Mouse (Mus musculus) intestine, embryonic 14.5 days (tissue): Measurements from ENCODE around the gene Mrgbp. TPM values are rescaled to one million over a fixed set of nuclear protein-coding genes. Genes with fewer than 3 reads are reported as not detected.

ENCODE experiments used
- ATAC-seq: fragments of 200-750 bp; cut with Nextera tagmentation; replicated peaks from 2 replicates; pipeline ENCODE4 v1.8.0; 2017; ENCODE audit warnings: low read depth, moderate number of reproducible peaks, moderate TSS enrichment, moderate library complexity; ENCODE audit not compliant: low FRiP score, low TSS enrichment
- DNase-seq: peaks from one replicate; pipeline ENCODE4 v3.0.0-alpha.2; 2018; ENCODE audit warnings: low spot score
- H3K27ac ChIP-seq: fragments of 300-500 bp; sonication (generic); 2 replicates; pipeline ENCODE4 v1.5.1; 2014; ENCODE audit warnings: low read depth, mild to moderate bottlenecking, control low read depth
- H3K27me3 ChIP-seq: fragments of 300-500 bp; sonication (generic); replicated peaks from 2 replicates; pipeline ENCODE4 v1.6.1; 2014; ENCODE audit warnings: low read length, control low read depth; ENCODE audit not compliant: control insufficient read depth, insufficient read depth
- H3K36me3 ChIP-seq: fragments of 300-500 bp; sonication (generic); 2 replicates; pipeline ENCODE4 v1.6.1; 2014; ENCODE audit warnings: low read length, control low read depth; ENCODE audit not compliant: control insufficient read depth, insufficient read depth
- H3K4me1 ChIP-seq: fragments of 300-500 bp; sonication (generic); replicated peaks from 2 replicates; pipeline ENCODE4 v1.6.1; 2014; ENCODE audit warnings: low read length, control low read depth, mixed read lengths; ENCODE audit not compliant: control insufficient read depth, insufficient read depth
- H3K4me2 ChIP-seq: fragments of 300-500 bp; sonication (generic); 2 replicates; pipeline ENCODE4 v1.6.1; 2014; ENCODE audit warnings: low read length
- H3K4me3 ChIP-seq: fragments of 300-500 bp; sonication (generic); 2 replicates; pipeline ENCODE4 v1.5.1; 2014; ENCODE audit warnings: low read depth, low read length, control low read depth, mixed read lengths
- H3K9ac ChIP-seq: fragments of 300-500 bp; sonication (generic); 2 replicates; pipeline ENCODE4 v1.6.1; 2014; ENCODE audit warnings: mild to moderate bottlenecking, low read length
- H3K9me3 ChIP-seq: fragments of 300-500 bp; sonication (generic); 2 replicates; pipeline ENCODE4 v1.6.1; 2016; ENCODE audit warnings: low read length, control low read depth; ENCODE audit not compliant: control insufficient read depth
- WGBS: fragments of 180-500 bp; shearing (Covaris S2); extraction: QIAGEN DNeasy Blood & Tissue Kit; methylation state at CpG from one replicate; pipeline ENCODE4 v1.1.7; 2014; 5-methylcytosine and 5-hydroxymethylcytosine counted together
- polyA plus RNA-seq: library from polyadenylated mRNA; unstranded; fragments of >200 nt; fragmentation: Nextera tagmentation; extraction: Ambion mirVana; gene quantifications from 2 replicates; pipeline ENCODE4 v1.2.1, GENCODE M21; 2014

Mrgbp gene
- polyA plus RNA-seq, 1 experiment from 2014 or later: 27.3 TPM

- no peaks in the 10 kb centered on the region for H3K9me3 ChIP-seq
- peaks cover 26% of the 10 kb centered on the region for H3K27me3 ChIP-seq
- 30% methylated on average over 9 of the region's 9 CpGs for WGBS
- H3K36me3 ChIP-seq: peaks cover 2% of the 10 kb centered on the region; the same call in 1 of the 2 replicates
- DNase-seq (no peak), ATAC-seq (no peak)
- no peak overlapping the region for H3K9ac ChIP-seq
- H3K4me3 ChIP-seq: no peak overlapping the region
- no peak overlapping the region for H3K27ac ChIP-seq
- H3K4me1 ChIP-seq: no peaks in the 10 kb centered on the region
- no peak overlapping the region for H3K4me2 ChIP-seq
These were observed 19.5 kb downstream of the Mrgbp start for GRCm38 (mm10) chr2:180600569-180601021.

GRCm38 (mm10) chr2:180604781-180605180 lies 23.7 kb downstream of the Mrgbp start:
- no peak for DNase-seq
- H3K9me3 ChIP-seq: no peaks in the 10 kb centered on the region
- no peaks in the 10 kb centered on the region for H3K4me1 ChIP-seq
- no peak overlapping the region for H3K9ac ChIP-seq
- no peaks in the 10 kb centered on the region for H3K36me3 ChIP-seq
- ATAC-seq: no peak
- no peak overlapping the region for H3K4me2 ChIP-seq
- H3K4me3 ChIP-seq: no peak overlapping the region
- no peaks in the 10 kb centered on the region for H3K27me3 ChIP-seq
- no peak overlapping the region for H3K27ac ChIP-seq
- WGBS: 59% methylated on average over 6 of the region's 6 CpGs

GRCm38 (mm10) chr2:180610283-180610682 lies 29.2 kb downstream of the Mrgbp start:
- Histone ChIP-seq H3K27ac (no peak overlapping the region), H3K36me3 (no peaks in the 10 kb centered on the region), H3K4me2 (no peak overlapping the region), H3K9ac (no peak overlapping the region), H3K27me3 (no peaks in the 10 kb centered on the region), H3K4me3 (no peak overlapping the region), H3K9me3 (no peaks in the 10 kb centered on the region), H3K4me1 (no peaks in the 10 kb centered on the region)
- ATAC-seq (no peak; the same call in 1 of the 2 replicates), DNase-seq (no peak)
- WGBS: 78% methylated on average over 4 of the region's 4 CpGs

DNA sequence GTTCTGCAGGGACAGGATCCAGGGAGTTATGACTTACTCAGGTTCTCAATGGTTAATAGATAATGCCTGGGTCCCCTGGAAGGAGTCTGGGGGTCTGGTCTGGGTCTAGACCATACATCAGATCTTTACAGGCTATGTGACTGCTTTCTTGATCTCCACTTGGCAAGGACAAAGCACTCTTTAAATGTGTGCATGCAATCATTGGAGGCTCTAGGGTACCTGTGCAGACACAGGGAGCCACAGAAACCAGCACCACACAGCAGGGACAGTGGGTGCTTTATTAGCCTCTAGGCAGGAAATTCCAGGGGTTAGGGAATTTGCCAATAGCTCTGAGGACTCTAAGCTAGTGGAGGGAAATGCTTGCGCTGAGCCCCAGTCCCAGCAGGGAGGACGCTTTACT lies 30.8 kb downstream of the Mrgbp start:
- Histone ChIP-seq H3K9me3 (no peaks in the 10 kb centered on the region), H3K4me3 (no peak overlapping the region), H3K36me3 (no peaks in the 10 kb centered on the region), H3K4me1 (no peaks in the 10 kb centered on the region), H3K27me3 (no peaks in the 10 kb centered on the region), H3K4me2 (no peak overlapping the region), H3K27ac (no peak overlapping the region), H3K9ac (no peak overlapping the region)
- 67% methylated on average over 2 of the region's 2 CpGs for WGBS
- no peak for DNase-seq
- ATAC-seq: no peak

Other genes with a start within 250 kb of the Mrgbp start
- gene Gata5, start 246.6 kb upstream of the Mrgbp start, polyA plus RNA-seq: 7.9 and 8.1 TPM in 2 replicates
- gene Slco4a1, start 125.1 kb upstream of the Mrgbp start, polyA plus RNA-seq: 1.5 and 2.3 TPM in 2 replicates
- gene Ntsr1, start 81.3 kb upstream of the Mrgbp start, polyA plus RNA-seq: 6.2 and 6.3 TPM in 2 replicates
- 62.7 and 64.6 TPM in 2 replicates for gene Ogfr, start 7.9 kb downstream of the Mrgbp start, polyA plus RNA-seq
- 6.6 and 7.2 TPM in 2 replicates for gene Col9a3, start 16.5 kb downstream of the Mrgbp start, polyA plus RNA-seq
- 0.09 and 0.19 TPM in 2 replicates for gene Tcfl5, start 61.4 kb downstream of the Mrgbp start, polyA plus RNA-seq
- 31.0 and 31.6 TPM in 2 replicates for gene Dido1, start 128.7 kb downstream of the Mrgbp start, polyA plus RNA-seq
- gene Gid8, start 128.8 kb downstream of the Mrgbp start, polyA plus RNA-seq: 51.7 and 52.0 TPM in 2 replicates
- gene Slc17a9, start 144.0 kb downstream of the Mrgbp start, polyA plus RNA-seq: 1.9 and 2.1 TPM in 2 replicates
- not detected in 2 replicates for gene Bhlhe23, start 195.6 kb downstream of the Mrgbp start, polyA plus RNA-seq